Mouse (Mus musculus): ENCODE data around the gene Uchl4.

GRCm38 (mm10) chr9:64264813-64265212 is 29.8 kb downstream of the Uchl4 start:
- TF ChIP-seq FLI1 (IDR thresholded peaks at IDR 0.05; ENCODE audit: low read length) (no peak), GATA1 (IDR thresholded peaks at IDR 0.05; ENCODE audit: borderline replicate concordance, low read length) (no peak)

All from megakaryocyte, embryonic 14.5 days (primary cell).